Mouse (Mus musculus) left cerebral cortex, adult 9 months (tissue): ENCODE results near the gene Gls2.
"Not testable (repeated sequence)": the region's sequence is repeated elsewhere in the genome, so short reads cannot be mapped to it uniquely, and the experiment has no call there.

Experiments
- DNase-seq, 2 experiments: peaks; one replicate each; pipeline ENCODE4 v3.0.0; 2022; ENCODE audit warnings: low spot score in 2 of 2

Gene Gls2

GRCm38 (mm10) chr10:128194024-128194550 is at the start of gene Gls2:
Gls2 (plus strand) TSS chr10:128194457.
- peak; percentile 92 to 98 for DNase-seq

- no peak for DNase-seq
Measured at GRCm38 (mm10) chr10:128144961-128145360, 49.3 kb upstream of the Gls2 start.

GRCm38 (mm10) chr10:128148789-128149365 is 45.4 kb upstream of the Gls2 start:
- DNase-seq, result no peak

GRCm38 (mm10) chr10:128149592-128149991 is 44.7 kb upstream of the Gls2 start:
- DNase-seq, result no peak

DNA sequence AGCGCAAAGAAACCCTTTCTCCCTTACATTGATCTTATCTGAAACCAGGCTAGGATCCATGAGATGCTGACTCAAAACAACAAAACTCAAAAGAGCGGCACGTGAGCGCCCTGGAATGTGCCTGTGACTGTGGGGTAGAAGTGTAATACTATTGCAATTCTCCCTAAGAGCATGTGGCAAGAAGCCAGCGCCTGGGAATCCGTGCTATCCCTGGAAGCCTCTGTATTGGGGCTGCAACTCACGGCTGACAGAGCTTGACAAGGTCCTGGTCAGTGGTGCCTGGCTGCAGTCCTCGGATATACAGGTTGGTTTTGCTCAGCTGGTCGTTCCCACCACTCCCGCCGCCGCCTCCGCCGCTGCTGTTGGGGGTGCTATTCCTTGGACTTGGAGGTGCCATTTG is 43.3 kb upstream of the Gls2 start:
- DNase-seq, result no peak

GRCm38 (mm10) chr10:128153978-128154377 is 40.3 kb upstream of the Gls2 start:
- no peak for DNase-seq

- DNase-seq, result not testable (repeated sequence)
Measured at GRCm38 (mm10) chr10:128165726-128166125, 28.5 kb upstream of the Gls2 start.

- DNase-seq, result no peak
Measured at GRCm38 (mm10) chr10:128167091-128167490, 27.2 kb upstream of the Gls2 start.

DNA sequence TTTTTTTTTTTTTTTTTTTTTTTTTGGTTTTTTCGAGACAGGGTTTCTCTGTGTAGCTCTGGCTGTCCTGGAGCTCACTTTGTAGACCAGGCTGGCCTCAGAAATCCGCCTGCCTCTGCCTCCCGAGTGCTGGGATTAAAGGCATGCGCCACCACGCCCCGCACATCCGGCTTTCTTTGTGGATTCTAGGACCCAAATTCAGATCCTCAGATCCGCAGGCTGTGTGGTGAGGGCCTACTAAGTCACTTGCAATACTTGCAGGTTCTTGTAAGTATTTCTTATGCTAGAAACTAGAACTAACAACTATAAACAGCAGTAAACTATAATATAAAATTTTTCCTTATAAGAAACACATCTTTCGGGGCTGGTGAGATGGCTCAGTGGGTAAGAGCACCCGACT is 22.9 kb upstream of the Gls2 start:
- DNase-seq, result not testable (repeated sequence)

DNA sequence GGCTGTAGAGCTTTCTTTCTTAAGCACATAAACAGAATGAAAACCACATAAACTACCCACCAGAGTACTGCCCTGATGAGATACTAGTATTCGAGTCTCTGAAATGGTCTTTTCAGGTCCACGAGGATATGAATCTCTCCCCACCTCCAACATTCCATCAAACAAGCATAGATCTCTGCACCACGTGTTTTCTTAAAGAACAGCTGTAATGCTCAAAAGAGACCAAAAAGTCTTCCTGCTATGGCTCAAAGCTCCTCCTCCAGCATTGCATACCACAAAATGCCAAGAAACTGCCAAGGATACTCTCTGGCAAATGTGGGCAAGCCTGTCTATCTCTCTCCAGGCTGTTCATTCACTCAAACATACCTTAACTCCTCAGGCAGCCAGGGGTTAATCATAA is 19.0 kb upstream of the Gls2 start:
- DNase-seq, result no peak

DNA sequence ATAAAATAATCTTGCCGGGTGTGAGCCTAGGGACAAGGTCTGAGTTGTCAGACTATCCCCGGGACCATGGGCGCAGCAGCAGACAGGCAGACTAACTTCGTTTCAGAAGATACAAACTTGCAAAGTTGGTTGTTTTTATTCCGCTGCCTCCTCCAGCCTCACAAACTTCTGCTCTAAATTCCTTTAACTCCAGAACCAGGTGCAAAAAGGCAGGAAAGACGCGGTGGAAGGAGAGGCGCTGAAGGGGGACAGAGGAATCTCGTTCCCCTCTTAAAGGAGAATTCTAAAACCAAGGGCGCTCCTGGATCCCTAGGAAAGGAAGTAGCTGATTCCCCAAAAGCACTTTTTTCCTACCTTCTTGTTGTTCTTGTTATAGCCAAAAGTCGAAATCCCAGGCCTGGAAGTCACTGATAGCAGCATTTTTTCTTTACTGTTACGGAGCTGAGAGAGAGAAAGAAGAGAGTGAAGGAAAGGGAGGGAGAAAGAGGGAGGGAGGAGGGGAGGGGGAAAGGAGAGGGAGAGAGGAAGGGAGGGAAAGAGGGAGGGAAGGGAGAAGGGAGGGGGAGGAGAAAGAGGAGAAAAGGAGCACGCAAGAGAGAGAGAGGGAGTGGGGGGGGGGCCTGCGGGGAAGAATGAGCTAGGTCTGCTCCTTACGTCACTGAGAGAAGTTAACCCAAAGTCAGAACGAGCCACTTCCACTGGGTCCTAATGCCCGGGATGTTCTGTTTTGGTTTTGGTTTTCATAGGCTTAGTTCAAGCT is 18.1 kb upstream of the Gls2 start:
- peak in 1 of 2 experiments; percentile 46 for DNase-seq

GRCm38 (mm10) chr10:128177316-128177715 is 16.9 kb upstream of the Gls2 start:
- DNase-seq, result no peak

DNA sequence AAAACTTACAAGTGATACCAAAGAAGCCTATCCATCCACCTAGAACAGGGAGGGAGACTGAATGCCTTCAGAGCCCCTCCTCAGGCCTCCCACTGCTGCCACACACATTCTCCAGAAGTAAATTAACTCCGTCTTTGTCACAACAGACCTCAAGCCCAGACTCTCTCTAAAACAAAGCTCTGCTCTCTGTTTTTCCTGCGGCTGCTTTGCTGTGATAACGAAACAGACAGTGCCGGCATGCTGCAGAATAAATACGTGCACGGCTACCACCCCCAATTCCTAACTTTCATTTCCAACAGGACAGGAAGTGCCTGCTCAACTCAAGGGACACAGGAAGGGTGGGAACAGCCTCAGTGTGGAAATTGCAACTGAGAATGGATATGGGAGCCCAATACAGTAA is 14.3 kb upstream of the Gls2 start, which contains the start of gene Rbms2:
Rbms2 (minus strand) TSS at position 309 of the 400 bp plus-strand sequence.
- no peak for DNase-seq

GRCm38 (mm10) chr10:128184296-128184695 is 10.0 kb upstream of the Gls2 start:
- DNase-seq, result no peak

- DNase-seq, result no peak
Measured at GRCm38 (mm10) chr10:128185277-128185940, 8.8 kb upstream of the Gls2 start.

- peak in 1 of 2 experiments; percentile 78 for DNase-seq
Measured at GRCm38 (mm10) chr10:128185959-128186358, 8.3 kb upstream of the Gls2 start.

GRCm38 (mm10) chr10:128187181-128187605 is 7.1 kb upstream of the Gls2 start:
- DNase-seq, result no peak

GRCm38 (mm10) chr10:128188242-128188877 is 5.9 kb upstream of the Gls2 start:
- peak in 1 of 2 experiments; percentile 85 for DNase-seq

- no peak for DNase-seq
Measured at GRCm38 (mm10) chr10:128191472-128191871, 2.8 kb upstream of the Gls2 start.

DNA sequence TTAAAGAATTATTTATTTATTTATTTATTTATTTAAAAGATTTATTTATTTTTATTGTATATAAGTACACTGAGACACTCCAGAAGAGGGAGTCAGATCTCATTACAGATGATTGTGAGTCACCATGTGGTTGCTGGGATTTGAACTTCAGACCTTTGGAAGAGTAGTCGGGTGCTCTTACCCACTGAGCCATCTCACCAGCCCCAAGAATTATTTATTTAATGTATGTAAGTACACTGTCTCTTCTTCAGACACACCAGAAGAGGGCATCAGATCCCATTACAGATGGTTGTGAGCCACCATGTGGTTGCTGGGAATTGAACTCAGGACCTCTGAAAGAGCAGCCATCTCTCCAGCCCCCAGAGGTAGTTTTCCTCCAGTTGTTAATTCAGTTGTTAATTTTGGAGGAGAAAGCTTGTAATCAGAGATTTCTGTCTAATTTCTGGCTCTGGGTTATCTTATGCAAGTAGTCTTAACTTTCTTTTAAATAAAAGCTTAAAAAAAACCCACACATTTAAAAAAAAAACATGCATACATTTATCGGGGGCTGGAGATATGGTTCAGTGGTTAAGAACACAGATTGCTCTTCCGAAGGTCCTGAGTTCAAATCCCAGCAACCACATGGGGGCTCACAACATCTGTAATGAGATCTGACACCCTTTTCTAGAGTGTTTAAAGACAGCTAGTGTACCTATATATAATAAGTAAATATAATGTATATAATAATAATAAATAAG is 2.1 kb upstream of the Gls2 start:
- DNase-seq, result not testable (repeated sequence)

DNA sequence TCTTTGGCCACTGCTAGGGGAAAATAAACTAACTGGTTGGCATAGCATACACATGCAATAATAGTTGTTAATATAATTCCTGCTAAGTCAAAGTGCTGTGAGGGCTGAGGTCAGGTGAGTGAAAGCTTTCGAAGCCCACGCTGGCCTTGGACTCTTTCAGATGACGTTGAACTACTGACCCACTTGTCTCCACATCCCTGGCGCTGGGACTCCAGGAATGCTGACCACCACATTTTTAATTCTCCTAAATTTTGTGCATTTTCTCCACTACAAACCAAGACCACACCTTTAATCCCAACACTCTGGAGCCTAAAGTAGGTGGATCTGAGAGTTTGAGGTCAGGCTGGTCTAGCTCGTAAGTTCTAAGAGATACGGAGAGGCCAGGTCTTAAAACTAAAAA is 1.1 kb upstream of the Gls2 start:
- DNase-seq, result no peak
